Mouse (Mus musculus) midbrain, embryonic 11.5 days (tissue): ENCODE data around the gene Ppp1r37. TPM values are rescaled to one million over a fixed set of nuclear protein-coding genes. Genes with fewer than 3 reads are reported as not detected.

ENCODE experiments used
- ATAC-seq: fragments of 200-750 bp; cut with Nextera tagmentation; 2 replicates; pipeline ENCODE4 v1.8.0; 2017; ENCODE audit warnings: moderate TSS enrichment, moderate library complexity; ENCODE audit not compliant: low FRiP score
- DNase-seq: peaks from one replicate; pipeline ENCODE4 v3.0.0; 2015; ENCODE audit warnings: low spot score; ENCODE audit errors: missing footprints
- H3K27ac ChIP-seq: fragments of 300-500 bp; sonication (generic); 2 replicates; pipeline ENCODE4 v1.5.1; 2014; ENCODE audit warnings: low read depth, low read length
- H3K27me3 ChIP-seq: fragments of 300-500 bp; sonication (generic); 2 replicates; pipeline ENCODE4 v1.6.1; 2014; ENCODE audit warnings: mild to moderate bottlenecking, low read length, moderate library complexity, mixed read lengths; ENCODE audit not compliant: control insufficient read depth, insufficient read depth
- H3K36me3 ChIP-seq: fragments of 300-500 bp; sonication (generic); 2 replicates; pipeline ENCODE4 v1.6.1; 2014; ENCODE audit warnings: mild to moderate bottlenecking, low read length, moderate library complexity, mixed read lengths; ENCODE audit not compliant: control insufficient read depth, insufficient read depth
- H3K4me1 ChIP-seq: fragments of 300-500 bp; sonication (generic); 2 replicates; pipeline ENCODE4 v1.6.1; 2014; ENCODE audit warnings: low read length; ENCODE audit not compliant: control insufficient read depth, insufficient read depth
- H3K4me2 ChIP-seq: fragments of 300-500 bp; sonication (generic); 2 replicates; pipeline ENCODE4 v1.6.1; 2014; ENCODE audit warnings: mild to moderate bottlenecking, moderate library complexity
- H3K4me3 ChIP-seq: fragments of 300-500 bp; sonication (generic); 2 replicates; pipeline ENCODE4 v1.5.1; 2014; ENCODE audit warnings: low read depth, low read length
- H3K9ac ChIP-seq: fragments of 300-500 bp; sonication (generic); 2 replicates; pipeline ENCODE4 v1.6.1; 2014; ENCODE audit warnings: low read length
- H3K9me3 ChIP-seq: fragments of 300-500 bp; sonication (generic); 2 replicates; pipeline ENCODE4 v1.6.1; 2016; ENCODE audit warnings: low read length; ENCODE audit not compliant: control insufficient read depth
- WGBS: fragments of 180-500 bp; shearing (Covaris S2); extraction: QIAGEN DNeasy Blood & Tissue Kit; methylation state at CpG from one replicate; pipeline ENCODE4 v1.1.7; 2014; 5-methylcytosine and 5-hydroxymethylcytosine counted together
- polyA plus RNA-seq: library from polyadenylated mRNA; unstranded; fragments of >200 nt; fragmentation: Nextera tagmentation; extraction: Ambion mirVana; gene quantifications from 2 replicates; pipeline ENCODE4 v1.2.1, GENCODE M21; 2014

Gene Ppp1r37
- polyA plus RNA-seq, 1 experiment from 2014 or later, result 3.0 TPM

DNA sequence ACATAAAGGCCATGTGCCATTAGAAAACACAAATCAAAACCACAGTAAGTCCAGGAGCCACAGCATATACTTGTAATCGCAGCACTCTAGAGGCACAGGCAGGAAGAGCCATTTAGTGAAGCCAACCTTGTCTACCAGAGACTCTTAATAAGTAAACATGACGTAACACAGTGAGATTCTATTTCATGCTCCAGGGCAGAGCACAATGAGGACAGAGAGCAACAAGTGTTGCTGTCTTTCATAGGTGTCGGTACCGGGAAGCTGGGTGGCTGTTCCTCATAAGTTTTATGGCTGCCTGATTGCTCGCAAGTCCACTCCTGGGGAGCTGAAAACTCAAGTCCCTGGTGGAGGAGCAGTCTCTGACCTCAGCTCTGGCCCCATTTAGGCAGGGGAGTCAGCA lies 11.2 kb downstream of the Ppp1r37 start:
- H3K4me2 ChIP-seq, result no peak overlapping the region
- no peaks in the 10 kb centered on the region for H3K9me3 ChIP-seq
- H3K27me3 ChIP-seq, result no peaks in the 10 kb centered on the region
- H3K36me3 ChIP-seq, result no peaks in the 10 kb centered on the region; the same call in 1 of the 2 replicates
- ATAC-seq (no peak), DNase-seq (no peak)
- no peak overlapping the region for H3K27ac ChIP-seq
- H3K9ac ChIP-seq, result no peak overlapping the region
- no peak overlapping the region for H3K4me3 ChIP-seq
- 93% methylated on average over 5 of the region's 5 CpGs for WGBS
- no peaks in the 10 kb centered on the region for H3K4me1 ChIP-seq

DNA sequence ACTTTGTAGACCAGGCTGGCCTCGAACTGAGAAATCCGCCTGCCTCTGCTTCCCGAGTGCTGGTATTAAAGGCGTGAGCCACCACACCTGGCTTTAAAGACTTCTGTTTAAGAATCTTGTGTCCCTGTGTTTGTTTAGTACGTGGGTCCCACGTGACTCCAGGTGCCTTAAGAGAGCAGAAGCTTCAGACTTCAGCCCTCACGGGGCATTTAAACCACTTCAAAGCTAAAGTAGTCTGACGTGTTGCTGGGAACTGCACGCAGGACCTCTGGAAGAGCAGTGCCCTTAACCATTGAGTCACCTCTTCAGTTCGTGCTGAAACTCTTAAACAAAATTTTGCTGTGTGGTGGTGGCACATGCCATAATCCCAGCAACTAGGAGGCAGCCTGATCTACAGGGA lies 13.5 kb downstream of the Ppp1r37 start:
- no peak for DNase-seq
- no peak for ATAC-seq
- Histone ChIP-seq H3K27ac (no peak overlapping the region), H3K4me3 (no peak overlapping the region), H3K9ac (no peak overlapping the region), H3K27me3 (no peaks in the 10 kb centered on the region), H3K4me1 (no peaks in the 10 kb centered on the region), H3K9me3 (no peaks in the 10 kb centered on the region), H3K4me2 (no peak overlapping the region), H3K36me3 (no peaks in the 10 kb centered on the region; the same call in 1 of the 2 replicates)
- 92% methylated on average over 10 of the region's 10 CpGs for WGBS

DNA sequence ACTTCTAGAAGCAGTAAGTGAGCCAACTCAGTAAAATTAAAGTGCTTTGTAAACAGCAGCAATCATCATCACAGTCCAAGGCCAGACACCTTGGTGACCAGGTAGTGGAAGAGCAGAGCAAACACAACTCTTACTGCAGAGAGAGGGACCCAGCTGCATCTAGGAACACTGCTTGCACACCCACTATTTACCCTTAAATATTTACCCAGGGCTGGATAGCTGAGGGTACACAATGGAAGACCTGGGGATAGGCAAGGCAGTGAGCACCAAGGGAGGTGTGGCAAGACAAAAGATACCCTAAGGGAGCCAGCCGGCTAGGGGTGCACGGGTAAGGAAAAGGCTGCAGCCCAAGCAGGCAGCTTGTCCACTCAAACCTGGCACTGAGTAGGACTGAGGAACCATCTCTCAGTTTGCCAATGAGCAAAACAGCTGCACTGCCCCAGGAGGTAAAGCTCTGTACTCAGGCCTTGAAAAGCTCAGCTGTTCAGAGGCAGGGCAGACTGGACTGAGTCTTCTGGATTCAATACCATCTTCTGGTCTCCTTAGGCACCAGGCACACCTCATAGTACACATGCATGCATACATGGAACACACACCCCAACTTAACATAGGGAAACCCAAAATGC lies 15.4 kb downstream of the Ppp1r37 start:
- no peaks in the 10 kb centered on the region for H3K27me3 ChIP-seq
- H3K4me3 ChIP-seq, result no peak overlapping the region
- H3K4me1 ChIP-seq, result no peaks in the 10 kb centered on the region
- 71% methylated on average over 2 of the region's 2 CpGs for WGBS
- no peaks in the 10 kb centered on the region for H3K9me3 ChIP-seq
- H3K4me2 ChIP-seq, result no peak overlapping the region
- H3K36me3 ChIP-seq, result no peaks in the 10 kb centered on the region
- ATAC-seq (no peak), DNase-seq (no peak)
- no peak overlapping the region for H3K27ac ChIP-seq
- H3K9ac ChIP-seq, result no peak overlapping the region

GRCm38 (mm10) chr7:19546007-19546406 lies 16.9 kb downstream of the Ppp1r37 start:
- DNase-seq (no peak), ATAC-seq (no peak)
- WGBS, result 80% methylated on average over 3 of the region's 3 CpGs
- no peak overlapping the region for H3K4me3 ChIP-seq
- no peaks in the 10 kb centered on the region for H3K36me3 ChIP-seq
- no peak overlapping the region for H3K9ac ChIP-seq
- no peaks in the 10 kb centered on the region for H3K9me3 ChIP-seq
- H3K27me3 ChIP-seq, result no peaks in the 10 kb centered on the region
- no peak overlapping the region for H3K4me2 ChIP-seq
- H3K4me1 ChIP-seq, result peaks cover 3% of the 10 kb centered on the region; the same call in 1 of the 2 replicates
- no peak overlapping the region for H3K27ac ChIP-seq

GRCm38 (mm10) chr7:19543584-19543983 lies 19.3 kb downstream of the Ppp1r37 start:
- Histone ChIP-seq H3K4me3 (no peak overlapping the region), H3K4me2 (no peak overlapping the region), H3K27ac (no peak overlapping the region), H3K4me1 (peaks cover 3% of the 10 kb centered on the region; the same call in 1 of the 2 replicates), H3K36me3 (no peaks in the 10 kb centered on the region), H3K9ac (no peak overlapping the region), H3K27me3 (no peaks in the 10 kb centered on the region), H3K9me3 (no peaks in the 10 kb centered on the region)
- ATAC-seq (no peak), DNase-seq (no peak)
- WGBS, result 58% methylated on average over 6 of the region's 6 CpGs

- H3K9me3 ChIP-seq, result no peaks in the 10 kb centered on the region
- no peaks in the 10 kb centered on the region for H3K36me3 ChIP-seq
- H3K9ac ChIP-seq, result peak overlapping the region; percentile 16; the same call in 1 of the 2 replicates
- no peak overlapping the region for H3K4me2 ChIP-seq
- WGBS, result 69% methylated on average over 8 of the region's 8 CpGs
- ATAC-seq (peak; percentile 42; the same call in 1 of the 2 replicates), DNase-seq (no peak)
- H3K4me1 ChIP-seq, result peaks cover 3% of the 10 kb centered on the region; the same call in 1 of the 2 replicates
- H3K4me3 ChIP-seq, result no peak overlapping the region
- H3K27ac ChIP-seq, result no peak overlapping the region
- no peaks in the 10 kb centered on the region for H3K27me3 ChIP-seq
Measured at GRCm38 (mm10) chr7:19542155-19542691, 20.7 kb downstream of the Ppp1r37 start.

- Histone ChIP-seq H3K9me3 (no peaks in the 10 kb centered on the region), H3K27ac (no peak overlapping the region), H3K9ac (no peak overlapping the region), H3K36me3 (no peaks in the 10 kb centered on the region), H3K4me1 (peaks cover 3% of the 10 kb centered on the region; the same call in 1 of the 2 replicates), H3K27me3 (no peaks in the 10 kb centered on the region), H3K4me3 (no peak overlapping the region), H3K4me2 (no peak overlapping the region)
- DNase-seq (no peak), ATAC-seq (peak; percentile 5; the same call in 1 of the 2 replicates)
- 80% methylated on average over 7 of the region's 7 CpGs for WGBS
Measured at GRCm38 (mm10) chr7:19541681-19542154, 21.2 kb downstream of the Ppp1r37 start.

DNA sequence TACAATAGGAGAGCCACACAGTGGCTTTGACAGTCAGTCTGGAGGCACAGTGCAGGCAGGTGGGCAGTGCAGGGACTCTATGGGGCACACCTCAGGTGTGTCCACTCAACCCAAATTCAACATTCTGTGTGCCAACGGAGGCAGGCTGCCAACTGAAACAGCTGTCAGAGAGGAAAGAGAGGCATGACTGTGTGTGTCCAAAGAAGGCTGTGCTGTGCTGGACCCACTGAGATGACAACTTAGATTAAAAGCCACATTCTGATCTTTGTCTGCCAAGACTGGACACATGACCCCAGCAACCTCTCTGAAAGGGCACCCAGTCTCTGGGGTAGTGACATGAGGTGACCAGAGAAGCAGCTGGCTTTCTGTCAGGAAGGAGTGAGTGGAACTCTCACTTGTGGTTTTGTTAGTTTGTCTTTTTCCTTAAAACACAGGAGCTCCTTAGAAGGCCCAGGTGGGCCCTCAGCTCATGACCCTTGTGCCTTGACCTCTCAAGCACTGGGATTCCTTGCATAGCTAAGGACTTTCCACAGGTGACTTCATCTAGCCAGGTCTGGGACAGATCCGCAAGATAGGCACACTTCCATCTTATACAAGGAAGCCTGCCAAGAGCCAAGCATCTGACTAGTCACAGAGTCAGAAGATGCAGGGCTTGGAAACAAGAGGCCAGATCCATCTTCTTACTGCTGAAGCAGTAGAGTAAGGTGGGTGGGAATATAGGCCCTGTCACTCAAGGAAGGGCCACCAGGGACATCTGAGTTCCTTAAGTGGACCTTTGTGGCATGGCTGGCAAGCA lies 21.9 kb downstream of the Ppp1r37 start:
- WGBS, result 95% methylated on average over 2 of the region's 2 CpGs
- H3K36me3 ChIP-seq, result no peaks in the 10 kb centered on the region
- H3K4me2 ChIP-seq, result no peak overlapping the region
- no peak overlapping the region for H3K4me3 ChIP-seq
- H3K9ac ChIP-seq, result no peak overlapping the region
- DNase-seq (no peak), ATAC-seq (no peak)
- H3K27me3 ChIP-seq, result no peaks in the 10 kb centered on the region
- H3K27ac ChIP-seq, result no peak overlapping the region
- H3K9me3 ChIP-seq, result no peaks in the 10 kb centered on the region
- peaks cover 3% of the 10 kb centered on the region; the same call in 1 of the 2 replicates for H3K4me1 ChIP-seq

DNA sequence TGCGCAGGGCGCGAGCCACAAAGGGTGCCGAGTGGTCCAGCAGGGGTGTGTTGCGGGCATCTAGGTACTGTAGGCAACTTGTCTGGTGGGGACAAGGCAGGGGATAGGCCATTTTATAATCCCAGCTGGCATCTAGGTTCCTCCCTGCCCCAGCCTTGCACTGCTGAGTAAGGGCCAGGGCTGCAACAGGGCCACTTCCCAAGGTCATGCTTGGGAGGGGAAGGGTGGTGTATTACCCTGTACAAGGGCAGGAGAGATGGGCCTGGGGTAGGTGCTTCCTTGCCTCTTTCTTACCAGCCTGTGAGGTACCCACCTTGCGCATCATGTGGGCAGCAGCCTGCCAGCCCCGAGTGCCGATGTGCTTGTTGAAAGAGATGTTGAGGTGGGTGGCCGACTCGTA lies 28.2 kb downstream of the Ppp1r37 start:
- H3K9me3 ChIP-seq, result no peaks in the 10 kb centered on the region
- H3K27ac ChIP-seq, result no peak overlapping the region
- no peak for ATAC-seq
- H3K36me3 ChIP-seq, result peaks cover 21% of the 10 kb centered on the region; the same call in 1 of the 2 replicates
- no peak overlapping the region for H3K4me2 ChIP-seq
- H3K27me3 ChIP-seq, result no peaks in the 10 kb centered on the region
- no peak for DNase-seq
- no peak overlapping the region for H3K4me3 ChIP-seq
- 97% methylated on average over 10 of the region's 10 CpGs for WGBS
- no peaks in the 10 kb centered on the region for H3K4me1 ChIP-seq
- no peak overlapping the region for H3K9ac ChIP-seq
